Mouse (Mus musculus) WW6 (cell line): Measurements from ENCODE around the gene Zfp759.
"Not testable (repeated sequence)": the region's sequence is repeated elsewhere in the genome, so short reads cannot be mapped to it uniquely, and the experiment has no call there.

Experiments
- DNase-seq: peaks from one replicate; pipeline ENCODE4 v3.0.0-alpha.2; 2013; ENCODE audit warnings: low read depth, low spot score

Zfp759 gene

GRCm38 (mm10) chr13:67121360-67121759 lies at the start of gene Zfp759:
Gene Zfp759, plus strand, starts transcription at chr13:67121660.
- DNase-seq: not testable (repeated sequence)

GRCm38 (mm10) chr13:67072786-67073185 lies 48.7 kb upstream of the Zfp759 start:
- no peak for DNase-seq

- no peak for DNase-seq
Measured at GRCm38 (mm10) chr13:67077244-67077643, 44.2 kb upstream of the Zfp759 start.

GRCm38 (mm10) chr13:67081142-67081713 lies 40.2 kb upstream of the Zfp759 start:
- DNase-seq: peak; percentile 52

GRCm38 (mm10) chr13:67081946-67082345 lies 39.5 kb upstream of the Zfp759 start:
- peak; percentile 50 for DNase-seq

GRCm38 (mm10) chr13:67090154-67090553 lies 31.3 kb upstream of the Zfp759 start:
- DNase-seq: no peak

- no peak for DNase-seq
Measured at GRCm38 (mm10) chr13:67097876-67098275, 23.6 kb upstream of the Zfp759 start, which contains the start of gene Zfp708. Gene Zfp708, minus strand, starts transcription at chr13:67097976.

- no peak for DNase-seq
Measured at GRCm38 (mm10) chr13:67107681-67108080, 13.8 kb upstream of the Zfp759 start.

- peak; percentile 85 for DNase-seq
Measured at GRCm38 (mm10) chr13:67108194-67108820, 13.2 kb upstream of the Zfp759 start, which contains the start of gene Gm28557. Gene Gm28557, minus strand, starts transcription at chr13:67108604.

GRCm38 (mm10) chr13:67108821-67109206 lies 12.6 kb upstream of the Zfp759 start:
- DNase-seq: no peak

- no peak for DNase-seq
Measured at GRCm38 (mm10) chr13:67112096-67112495, 9.4 kb upstream of the Zfp759 start.

- no peak for DNase-seq
Measured at GRCm38 (mm10) chr13:67113287-67113686, 8.2 kb upstream of the Zfp759 start.

GRCm38 (mm10) chr13:67116163-67116562 lies 5.3 kb upstream of the Zfp759 start, which contains the start of gene Rslcan18:
Gene Rslcan18, minus strand, starts transcription at chr13:67116263.
- DNase-seq: not testable (repeated sequence)

- DNase-seq: no peak
Measured at GRCm38 (mm10) chr13:67124460-67124859, 3.0 kb downstream of the Zfp759 start.

- DNase-seq: not testable (repeated sequence)
Measured at GRCm38 (mm10) chr13:67127507-67127906, 6.0 kb downstream of the Zfp759 start.

GRCm38 (mm10) chr13:67128038-67128721 lies 6.7 kb downstream of the Zfp759 start:
- peak; percentile 47 for DNase-seq

- DNase-seq: not testable (repeated sequence)
Measured at GRCm38 (mm10) chr13:67166122-67166521, 44.7 kb downstream of the Zfp759 start.

GRCm38 (mm10) chr13:67172991-67173722 lies 51.7 kb downstream of the Zfp759 start, which contains the start of gene Rsl1:
Gene Rsl1, plus strand, starts transcription at chr13:67173182.
- DNase-seq: peak; percentile 61

- DNase-seq: no peak
Measured at GRCm38 (mm10) chr13:67173723-67174055, 52.2 kb downstream of the Zfp759 start.
